Mouse (Mus musculus) cortical plate, adult 2 months (tissue): ENCODE data around the gene Cabin1.

Experiments
- CTCF ChIP-seq: fragments of 200-500 bp; IDR thresholded peaks from 2 replicates; pipeline ENCODE4 v1.5.1; 2011; ENCODE audit warnings: mild to moderate bottlenecking, control low read depth, low read length; ENCODE audit not compliant: insufficient read depth; ENCODE audit errors: extremely low read depth
- POLR2A ChIP-seq: fragments of 200-500 bp; IDR thresholded peaks from 2 replicates; pipeline ENCODE4 v1.6.1; 2011; ENCODE audit warnings: mild to moderate bottlenecking, low read length, control low read depth; ENCODE audit not compliant: insufficient read depth; ENCODE audit errors: extremely low read depth

- TF ChIP-seq CTCF (no peak), POLR2A (no peak)
These were observed 32.8 kb upstream of the Cabin1 start for GRCm38 (mm10) chr10:75796731-75797516.
